Mouse (Mus musculus) cerebellum, postnatal 10 days (tissue): Measurements from ENCODE around the gene Olfr743.
"Not testable (repeated sequence)": the region's sequence is repeated elsewhere in the genome, so short reads cannot be mapped to it uniquely, and the experiment has no call there.

ENCODE experiments used
- DNase-seq, 2 experiments: peaks; one replicate each; pipeline ENCODE4 v3.0.0; 2021; ENCODE audit warnings: mixed read lengths in 2 of 2

Olfr743 gene

DNA sequence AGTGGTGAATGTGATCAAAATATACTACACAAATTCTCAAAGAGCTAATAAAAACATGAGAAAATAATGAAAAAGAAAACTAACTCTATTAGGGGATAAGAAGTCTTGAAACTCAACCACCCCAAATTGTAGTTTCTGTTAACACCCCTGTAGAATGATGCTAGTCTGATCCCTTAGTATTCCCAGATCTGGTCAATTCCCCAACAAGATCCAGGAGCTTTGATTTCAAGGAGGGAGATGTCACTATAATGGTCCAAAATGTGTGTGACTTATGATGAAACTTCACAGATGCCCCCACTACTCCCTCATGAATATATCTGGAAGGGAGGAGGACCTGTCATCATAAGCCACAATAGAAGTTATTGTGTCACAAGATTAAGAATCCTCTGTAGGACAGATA, at the start of gene Olfr743:
Gene Olfr743 (plus strand): TSS at position 301 of the 400 bp plus-strand sequence.
- no peak for DNase-seq

GRCm38 (mm10) chr14:50472438-50472837, 49.2 kb upstream of the Olfr743 start, which contains the start of gene Olfr741:
TSS of gene Olfr741 (plus strand) at chr14:50472738.
- no peak for DNase-seq

GRCm38 (mm10) chr14:50478406-50478805, 43.2 kb upstream of the Olfr743 start:
- no peak for DNase-seq

DNA sequence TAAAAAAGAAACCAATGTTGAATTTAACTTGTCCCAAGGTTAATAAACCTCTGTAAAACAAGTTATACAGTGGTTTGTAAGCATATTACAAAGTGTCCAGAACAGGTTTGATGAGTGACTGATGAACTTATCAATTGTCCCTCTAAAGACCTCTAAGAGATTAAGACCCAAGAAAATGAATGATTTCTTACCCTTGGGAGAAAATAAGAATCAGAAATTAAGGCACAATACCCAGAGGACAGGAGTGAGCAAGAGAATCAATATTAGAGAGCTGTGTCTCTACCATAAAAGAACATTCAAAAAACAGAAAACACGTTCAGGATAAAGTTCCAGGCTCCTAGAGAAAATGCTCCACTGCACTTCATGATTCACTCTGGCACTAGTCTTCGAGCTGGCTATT, 18.3 kb upstream of the Olfr743 start, which contains the start of gene Olfr742:
Gene Olfr742 (plus strand): TSS at position 301 of the 400 bp plus-strand sequence.
- no peak for DNase-seq

DNA sequence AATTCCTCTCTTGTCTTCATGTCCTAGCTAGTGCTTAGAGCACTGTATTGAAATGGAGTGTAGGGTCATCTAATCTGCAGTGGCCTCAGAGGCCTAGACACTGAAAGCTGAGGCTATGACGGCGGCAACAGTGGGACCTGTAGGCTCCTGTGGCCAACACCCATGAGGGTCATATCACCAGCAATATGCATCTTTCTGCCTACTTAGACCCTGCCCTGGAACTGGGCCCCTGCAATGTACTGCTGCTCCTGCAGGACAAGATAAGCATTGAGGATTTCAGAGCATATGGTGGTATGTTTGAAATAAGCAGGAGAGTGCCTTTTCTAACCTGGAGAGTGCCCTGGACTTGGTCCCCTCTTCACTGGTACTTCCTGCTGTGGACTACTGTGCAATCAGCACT, 31.1 kb downstream of the Olfr743 start:
- DNase-seq: no peak

DNA sequence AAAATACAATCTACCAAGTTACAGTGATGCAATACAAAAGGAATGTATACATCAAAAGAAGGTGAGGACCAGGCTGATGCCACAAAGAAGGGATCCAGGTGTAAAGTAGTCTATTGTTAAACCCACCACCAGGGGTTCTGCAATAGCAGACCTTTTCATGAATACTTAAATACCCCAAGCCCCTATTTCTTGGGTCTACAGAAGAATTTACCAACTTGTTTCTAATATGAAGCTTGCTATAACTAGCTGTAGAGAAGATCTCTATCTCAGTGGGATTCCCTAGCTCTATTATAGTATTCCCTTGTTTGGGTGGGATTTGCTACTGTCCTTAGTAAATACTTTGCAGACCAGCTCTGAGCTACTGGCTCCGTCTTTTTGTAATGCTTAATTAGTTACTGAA, 51.4 kb downstream of the Olfr743 start:
- DNase-seq: not testable (repeated sequence)
